Mouse (Mus musculus): ENCODE data around the gene Hoxa6. TPM values are rescaled to one million over a fixed set of nuclear protein-coding genes. Genes with fewer than 3 reads are reported as not detected.

Gene Hoxa6
- total and polyA plus RNA-seq, 2 experiments from 2014 or later, result 6.0 to 12.3 TPM

GRCm38 (mm10) chr6:52169499-52170165 lies 38.9 kb downstream of the Hoxa6 start:
- peak overlapping the region; percentile 40 for H3K9ac ChIP-seq (replicated peaks; ENCODE audit: low read length)
- WGBS, result 7% methylated on average over 16 of the region's 16 CpGs
- peak; percentile 13 for DNase-seq (ENCODE audit: low spot score)
- H3K9me3 ChIP-seq (ENCODE audit: low read length), result no peaks in the 10 kb centered on the region
- H3K36me3 ChIP-seq (ENCODE audit: insufficient read depth, low read length), result no peaks in the 10 kb centered on the region
- H3K4me1 ChIP-seq (ENCODE audit: insufficient read depth, low read length), result peaks cover 10% of the 10 kb centered on the region; the same call in 1 of the 2 replicates
- peaks cover 47% of the 10 kb centered on the region for H3K27me3 ChIP-seq (ENCODE audit: insufficient read depth, low read length)
- no peak for ATAC-seq
- no peak for TF ChIP-seq CTCF (IDR thresholded peaks at IDR 0.05; ENCODE audit: low read depth)
- H3K4me3 ChIP-seq (ENCODE audit: low read length), result peak overlapping the region; percentile 9
- peak overlapping the region; percentile 82 for H3K27ac ChIP-seq
- peak overlapping the region; percentile 93 for H3K4me2 ChIP-seq (ENCODE audit: low read depth, low read length)

GRCm38 (mm10) chr6:52168191-52169055 lies 40.1 kb downstream of the Hoxa6 start:
- peaks cover 43% of the 10 kb centered on the region for H3K27me3 ChIP-seq (ENCODE audit: insufficient read depth, low read length)
- H3K9ac ChIP-seq (replicated peaks; ENCODE audit: low read length), result peak overlapping the region; percentile 67
- H3K27ac ChIP-seq, result peak overlapping the region; percentile 89
- H3K36me3 ChIP-seq (ENCODE audit: insufficient read depth, low read length), result no peaks in the 10 kb centered on the region
- 2% methylated on average over 41 of the region's 42 CpGs for WGBS
- peak; percentile 46 for DNase-seq (ENCODE audit: low spot score)
- peak overlapping the region; percentile 93 for H3K4me2 ChIP-seq (ENCODE audit: low read depth, low read length)
- TF ChIP-seq CTCF (IDR thresholded peaks at IDR 0.05; ENCODE audit: low read depth), result no peak
- no peak for ATAC-seq
- peaks cover 10% of the 10 kb centered on the region; the same call in 1 of the 2 replicates for H3K4me1 ChIP-seq (ENCODE audit: insufficient read depth, low read length)
- peak overlapping the region; percentile 37 for H3K4me3 ChIP-seq (ENCODE audit: low read length)
- no peaks in the 10 kb centered on the region for H3K9me3 ChIP-seq (ENCODE audit: low read length)

GRCm38 (mm10) chr6:52167736-52168161 lies 40.8 kb downstream of the Hoxa6 start:
- H3K4me1 ChIP-seq (ENCODE audit: insufficient read depth, low read length), result peaks cover 10% of the 10 kb centered on the region; the same call in 1 of the 2 replicates
- peak overlapping the region; percentile 67 for H3K9ac ChIP-seq (replicated peaks; ENCODE audit: low read length)
- peaks cover 41% of the 10 kb centered on the region for H3K27me3 ChIP-seq (ENCODE audit: insufficient read depth, low read length)
- no peaks in the 10 kb centered on the region for H3K9me3 ChIP-seq (ENCODE audit: low read length)
- H3K4me2 ChIP-seq (ENCODE audit: low read depth, low read length), result peak overlapping the region; percentile 93
- H3K27ac ChIP-seq, result peak overlapping the region; percentile 89
- DNase-seq (ENCODE audit: low spot score) (peak; percentile 62), ATAC-seq (no peak)
- H3K36me3 ChIP-seq (ENCODE audit: insufficient read depth, low read length), result no peaks in the 10 kb centered on the region
- peak overlapping the region; percentile 37 for H3K4me3 ChIP-seq (ENCODE audit: low read length)
- 7% methylated on average over 14 of the region's 14 CpGs for WGBS
- no peak for TF ChIP-seq CTCF (IDR thresholded peaks at IDR 0.05; ENCODE audit: low read depth)

- 11% methylated on average over 1 of the region's 1 CpGs for WGBS
- no peak for DNase-seq (ENCODE audit: low spot score)
- peak overlapping the region; percentile 89 for H3K27ac ChIP-seq
- no peak for ATAC-seq
- H3K4me2 ChIP-seq (ENCODE audit: low read depth, low read length), result peak overlapping the region; percentile 93
- no peak for TF ChIP-seq CTCF (IDR thresholded peaks at IDR 0.05; ENCODE audit: low read depth)
- peak overlapping the region; percentile 37 for H3K4me3 ChIP-seq (ENCODE audit: low read length)
- H3K36me3 ChIP-seq (ENCODE audit: insufficient read depth, low read length), result no peaks in the 10 kb centered on the region
- peaks cover 41% of the 10 kb centered on the region for H3K27me3 ChIP-seq (ENCODE audit: insufficient read depth, low read length)
- H3K9me3 ChIP-seq (ENCODE audit: low read length), result no peaks in the 10 kb centered on the region
- peak overlapping the region; percentile 67 for H3K9ac ChIP-seq (replicated peaks; ENCODE audit: low read length)
- H3K4me1 ChIP-seq (ENCODE audit: insufficient read depth, low read length), result peaks cover 10% of the 10 kb centered on the region; the same call in 1 of the 2 replicates
Measured at GRCm38 (mm10) chr6:52167176-52167575, 41.3 kb downstream of the Hoxa6 start.

GRCm38 (mm10) chr6:52166431-52167077 lies 42.0 kb downstream of the Hoxa6 start:
- H3K4me2 ChIP-seq (ENCODE audit: low read depth, low read length), result peak overlapping the region; percentile 93
- ATAC-seq (no peak), DNase-seq (ENCODE audit: low spot score) (peak; percentile 33)

More at GRCm38 (mm10) chr6:52166431-52167077, 42.0 kb downstream of the Hoxa6 start:
- Histone ChIP-seq H3K4me3 (ENCODE audit: low read length) (peak overlapping the region; percentile 37), H3K9me3 (ENCODE audit: low read length) (no peaks in the 10 kb centered on the region), H3K4me1 (ENCODE audit: insufficient read depth, low read length) (peaks cover 10% of the 10 kb centered on the region; the same call in 1 of the 2 replicates), H3K27ac (peak overlapping the region; percentile 89), H3K36me3 (ENCODE audit: insufficient read depth, low read length) (no peaks in the 10 kb centered on the region), H3K27me3 (ENCODE audit: insufficient read depth, low read length) (peaks cover 40% of the 10 kb centered on the region), H3K9ac (replicated peaks; ENCODE audit: low read length) (peak overlapping the region; percentile 67)
- 9% methylated on average over 4 of the region's 4 CpGs for WGBS
- TF ChIP-seq CTCF (IDR thresholded peaks at IDR 0.05; ENCODE audit: low read depth), result no peak
